Mouse (Mus musculus) CH12.LX (cell line): ENCODE data around the gene Fry. TPM values are rescaled to one million over a fixed set of nuclear protein-coding genes. Genes with fewer than 3 reads are reported as not detected.

Source experiments
- DNase-seq: peaks from one replicate; pipeline ENCODE4 v3.0.0-alpha.2; 2013; ENCODE audit errors: extremely low read depth
- H3K27ac ChIP-seq: 2 replicates; pipeline ENCODE4 v1.5.1; 2012; ENCODE audit warnings: low read depth, mild to moderate bottlenecking, control low read depth, moderate library complexity; ENCODE audit not compliant: insufficient read depth
- H3K27me3 ChIP-seq: replicated peaks from 2 replicates; pipeline ENCODE3; 2012; ENCODE audit warnings: inconsistent platforms
- H3K36me3 ChIP-seq, 2 experiments: replicated peaks in 1 of 2; 2 replicates each; pipeline versions ENCODE3 to v1.6.1; 2012; ENCODE audit warnings: inconsistent platforms in 1 of 2, low read length in 1 of 2, mild to moderate bottlenecking in 1 of 2, mixed read lengths in 1 of 2, moderate library complexity in 1 of 2; ENCODE audit not compliant: control insufficient read depth in 1 of 2, insufficient read depth in 1 of 2
- H3K4me1 ChIP-seq, 2 experiments: 2 replicates each; pipeline ENCODE4 v1.6.1; 2012; ENCODE audit warnings: inconsistent platforms in 1 of 2, moderate library complexity in 1 of 2; ENCODE audit not compliant: insufficient read depth in 2 of 2, control insufficient read depth in 1 of 2
- H3K4me2 ChIP-seq: 2 replicates; pipeline ENCODE4 v1.6.1; 2012; ENCODE audit warnings: low read depth, mild to moderate bottlenecking, control low read depth; ENCODE audit not compliant: poor library complexity, insufficient read depth, severe bottlenecking
- H3K4me3 ChIP-seq, 3 experiments: fragments of 150-350 bp in 1 of 3; sonication (generic) in 1 of 3; replicated peaks in 1 of 3; 2 replicates each; pipeline versions ENCODE3 to v1.5.1; 2011 to 2012; ENCODE audit warnings: low read depth in 2 of 3, low read length in 2 of 3, mild to moderate bottlenecking in 2 of 3, moderate library complexity in 2 of 3, control low read depth in 1 of 3, improper control_type of control experiment in 1 of 3, inconsistent platforms in 1 of 3, mixed read lengths in 1 of 3; ENCODE audit not compliant: poor library complexity in 1 of 3
- H3K79me2 ChIP-seq: replicated peaks from 2 replicates; pipeline ENCODE4 v1.6.1; 2012; ENCODE audit warnings: mild to moderate bottlenecking, moderate library complexity; ENCODE audit not compliant: control insufficient read depth, poor library complexity, insufficient read depth, severe bottlenecking; ENCODE audit errors: extremely low read depth
- H3K9ac ChIP-seq: 2 replicates; pipeline ENCODE4 v1.6.1; 2012; ENCODE audit warnings: low read depth, mild to moderate bottlenecking, control low read depth, moderate library complexity; ENCODE audit not compliant: insufficient read depth
- H3K9me3 ChIP-seq: replicated peaks from 2 replicates; pipeline ENCODE3; 2012; ENCODE audit warnings: low read length, inconsistent platforms, mixed read lengths
- BHLHE40 ChIP-seq: IDR thresholded peaks from 2 replicates; pipeline ENCODE4 v1.6.1; 2011; ENCODE audit warnings: mild to moderate bottlenecking, low read depth, low read length, improper control_type of control experiment
- CHD1 ChIP-seq: IDR thresholded peaks from 2 replicates; pipeline ENCODE4 v1.6.1; 2012; ENCODE audit warnings: low read depth, low read length, improper control_type of control experiment, inconsistent platforms
- CHD2 ChIP-seq: IDR thresholded peaks from 2 replicates; pipeline ENCODE4 v1.6.1; 2011; ENCODE audit warnings: low read length, improper control_type of control experiment
- CTCF ChIP-seq, 2 experiments: IDR thresholded peaks in 1 of 2; conservative IDR thresholded peaks in 1 of 2; 2 replicates each; pipeline ENCODE4 v1.5.1; 2011 to 2012; ENCODE audit warnings: low read depth in 2 of 2, low read length in 2 of 2, improper control_type of control experiment in 1 of 2, inconsistent platforms in 1 of 2, mild to moderate bottlenecking in 1 of 2, moderate library complexity in 1 of 2
- E2F4 ChIP-seq: IDR thresholded peaks from 2 replicates; pipeline ENCODE4 v1.6.1; 2011; ENCODE audit warnings: low read depth, low read length, improper control_type of control experiment; ENCODE audit not compliant: insufficient replicate concordance
- ELF1 ChIP-seq: IDR thresholded peaks from 2 replicates; pipeline ENCODE4 v1.6.1; 2014; ENCODE audit warnings: low read depth, mild to moderate bottlenecking, inconsistent platforms, low read length, improper control_type of control experiment
- EP300 ChIP-seq: IDR thresholded peaks from 2 replicates; pipeline ENCODE4 v1.6.1; 2011; ENCODE audit warnings: low read length, improper control_type of control experiment
- ETS1 ChIP-seq: conservative IDR thresholded peaks from 2 replicates; pipeline ENCODE4 v1.6.1; 2012; ENCODE audit warnings: low read depth, mild to moderate bottlenecking, inconsistent platforms, low read length, improper control_type of control experiment, moderate library complexity
- GABPA ChIP-seq: IDR thresholded peaks from 2 replicates; pipeline ENCODE4 v1.6.1; 2012; ENCODE audit warnings: low read depth, low read length, improper control_type of control experiment, inconsistent platforms; ENCODE audit not compliant: insufficient replicate concordance
- HCFC1 ChIP-seq: IDR thresholded peaks from 2 replicates; pipeline ENCODE4 v1.6.1; 2012; ENCODE audit warnings: low read depth, mild to moderate bottlenecking, inconsistent platforms, low read length, improper control_type of control experiment
- IRF4 ChIP-seq: IDR thresholded peaks from 2 replicates; pipeline ENCODE4 v1.6.1; 2014; ENCODE audit warnings: low read depth, mild to moderate bottlenecking, inconsistent platforms, low read length, improper control_type of control experiment
- JUN ChIP-seq: IDR thresholded peaks from 2 replicates; pipeline ENCODE4 v1.6.1; 2011; ENCODE audit warnings: low read depth, mild to moderate bottlenecking, low read length, improper control_type of control experiment, moderate library complexity; ENCODE audit not compliant: insufficient read depth
- JUND ChIP-seq: conservative IDR thresholded peaks from 2 replicates; pipeline ENCODE4 v1.6.1; 2011; ENCODE audit warnings: low read depth, low read length, improper control_type of control experiment
- KAT2A ChIP-seq: IDR thresholded peaks from 2 replicates; pipeline ENCODE4 v1.6.1; 2012; ENCODE audit warnings: low read length, improper control_type of control experiment, inconsistent platforms; ENCODE audit not compliant: insufficient replicate concordance
- MAFK ChIP-seq: IDR thresholded peaks from 2 replicates; pipeline ENCODE4 v1.6.1; 2011; ENCODE audit warnings: low read length, improper control_type of control experiment; ENCODE audit not compliant: insufficient replicate concordance
- MAX ChIP-seq: IDR thresholded peaks from 2 replicates; pipeline ENCODE4 v1.6.1; 2011; ENCODE audit warnings: low read length, improper control_type of control experiment
- MAZ ChIP-seq: IDR thresholded peaks from 2 replicates; pipeline ENCODE4 v1.6.1; 2012; ENCODE audit warnings: low read depth, mild to moderate bottlenecking, inconsistent platforms, low read length, improper control_type of control experiment, moderate library complexity
- MEF2A ChIP-seq: IDR thresholded peaks from 2 replicates; pipeline ENCODE4 v1.6.1; 2014; ENCODE audit warnings: low read depth, mild to moderate bottlenecking, inconsistent platforms, low read length, improper control_type of control experiment, borderline replicate concordance
- MXI1 ChIP-seq: IDR thresholded peaks from 2 replicates; pipeline ENCODE4 v1.6.1; 2011; ENCODE audit warnings: mild to moderate bottlenecking, low read depth, low read length, improper control_type of control experiment
- MYC ChIP-seq: IDR thresholded peaks from 2 replicates; pipeline ENCODE4 v1.6.1; 2011; ENCODE audit warnings: low read depth, mild to moderate bottlenecking, improper control_type of control experiment, low read length
- NELFE ChIP-seq: IDR thresholded peaks from 2 replicates; pipeline ENCODE4 v1.6.1; 2011; ENCODE audit warnings: low read depth, low read length, improper control_type of control experiment
- NRF1 ChIP-seq: IDR thresholded peaks from 2 replicates; pipeline ENCODE4 v1.6.1; 2014; ENCODE audit warnings: low read depth, mild to moderate bottlenecking, inconsistent platforms, low read length, improper control_type of control experiment, moderate library complexity
- PAX5 ChIP-seq: IDR thresholded peaks from 2 replicates; pipeline ENCODE4 v1.6.1; 2012; ENCODE audit warnings: low read length, inconsistent platforms, mixed read lengths
- POLR2A ChIP-seq: IDR thresholded peaks from 2 replicates; pipeline ENCODE4 v1.6.1; 2011; ENCODE audit warnings: low read depth, mild to moderate bottlenecking, improper control_type of control experiment, low read length
- POLR2AphosphoS2 ChIP-seq: IDR thresholded peaks from 2 replicates; pipeline ENCODE4 v1.6.1; 2011; ENCODE audit warnings: low read depth, low read length, improper control_type of control experiment
- RAD21 ChIP-seq: IDR thresholded peaks from 2 replicates; pipeline ENCODE4 v1.6.1; 2011; ENCODE audit warnings: low read depth, mild to moderate bottlenecking, low read length, improper control_type of control experiment, moderate library complexity
- RCOR1 ChIP-seq: conservative IDR thresholded peaks from 2 replicates; pipeline ENCODE4 v1.6.1; 2012; ENCODE audit warnings: low read depth, mild to moderate bottlenecking, inconsistent platforms, low read length, improper control_type of control experiment
- SIN3A ChIP-seq: IDR thresholded peaks from 2 replicates; pipeline ENCODE4 v1.6.1; 2012; ENCODE audit warnings: low read length, improper control_type of control experiment, inconsistent platforms
- SMC3 ChIP-seq: IDR thresholded peaks from 2 replicates; pipeline ENCODE4 v1.6.1; 2011; ENCODE audit warnings: low read depth, low read length, improper control_type of control experiment
- TBP ChIP-seq: conservative IDR thresholded peaks from 2 replicates; pipeline ENCODE4 v1.6.1; 2011; ENCODE audit warnings: low read depth, low read length, improper control_type of control experiment
- TCF12 ChIP-seq: IDR thresholded peaks from 2 replicates; pipeline ENCODE4 v1.6.1; 2014; ENCODE audit warnings: low read depth, mild to moderate bottlenecking, inconsistent platforms, low read length, improper control_type of control experiment
- UBTF ChIP-seq: IDR thresholded peaks from 2 replicates; pipeline ENCODE4 v1.6.1; 2012; ENCODE audit warnings: low read depth, mild to moderate bottlenecking, inconsistent platforms, low read length, improper control_type of control experiment, moderate library complexity
- USF2 ChIP-seq: conservative IDR thresholded peaks from 2 replicates; pipeline ENCODE4 v1.6.1; 2011; ENCODE audit warnings: low read depth, low read length, improper control_type of control experiment
- ZC3H11A ChIP-seq: IDR thresholded peaks from 2 replicates; pipeline ENCODE4 v1.6.1; 2012; ENCODE audit warnings: low read depth, mild to moderate bottlenecking, inconsistent platforms, low read length, improper control_type of control experiment
- ZKSCAN1 ChIP-seq: IDR thresholded peaks from 2 replicates; pipeline ENCODE4 v1.6.1; 2012; ENCODE audit warnings: low read depth, inconsistent platforms, low read length, improper control_type of control experiment, borderline replicate concordance
- ZMIZ1 ChIP-seq: IDR thresholded peaks from 2 replicates; pipeline ENCODE4 v1.6.1; 2012; ENCODE audit warnings: low read depth, mild to moderate bottlenecking, inconsistent platforms, low read length, improper control_type of control experiment
- ZNF384 ChIP-seq: IDR thresholded peaks from 2 replicates; pipeline ENCODE4 v1.6.1; 2012; ENCODE audit warnings: low read depth, low read length, improper control_type of control experiment, inconsistent platforms
- dilution Hi-C: fragments of 300-500 bp; cut with MboI; formaldehyde crosslinking; loops from 2 replicates; pipeline ENCODE4 v1.14.3; 2020; ENCODE audit warnings: low sequenced_read_pairs; ENCODE audit not compliant: extremely low pct_unique_long_range_greater_than_20kb, extremely low pct_ligation_motif_present
- in situ Hi-C: fragments of 300-500 bp; cut with MboI; formaldehyde crosslinking; loops from 3 replicates; pipeline ENCODE4 v1.14.3; 2019; ENCODE audit warnings: low sequenced_read_pairs, low pct_ligation_motif_present, low pct_unique_long_range_greater_than_20kb, mixed read lengths
- polyA plus RNA-seq: library from polyadenylated mRNA; unstranded; fragments of >175 nt; gene quantifications from 2 replicates; pipeline ENCODE4 v1.2.1, GENCODE M21; 2012; ENCODE audit warnings: low read depth; ENCODE audit not compliant: insufficient read length
- total RNA-seq, 2 experiments: library from RNA; depleted of rRNA; stranded (reverse); fragments of 300-350 nt in 1 of 2; fragments of >200 nt in 1 of 2; gene quantifications; 2 replicates each; pipeline ENCODE4 v1.2.3; 2012 to 2014

Gene Fry
- total and polyA plus RNA-seq, 3 experiments, result 0.34 to 0.80 (median 0.34) TPM

GRCm38 (mm10) chr5:150521937-150522866 lies 403.8 kb downstream of the Fry start, which contains the start of gene Brca2:
Brca2 (plus strand) TSS chr5:150522630.
- Histone ChIP-seq H3K4me1 (peaks cover 5 to 18% of the 10 kb centered on the region in 2 experiments; a peak in 3 of 4 replicates), H3K27me3 (no peaks in the 10 kb centered on the region), H3K9ac (peak within 1 kb of the TSS; percentile 78), H3K27ac (peak within 1 kb of the TSS; percentile 14; the same call in 1 of the 2 replicates), H3K79me2 (no peaks in the 10 kb centered on the region; the same call in 1 of the 2 replicates), H3K36me3 (peaks cover 6 to 14% of the 10 kb centered on the region in 2 experiments), H3K9me3 (no peaks in the 10 kb centered on the region), H3K4me2 (peak within 1 kb of the TSS; percentile 93), H3K4me3 (peak within 1 kb of the TSS; percentile 83 to 91 (median 88))
- in situ Hi-C loops, result no loop called here
- peak; percentile 82 for DNase-seq
- dilution Hi-C loops, result no loop called here
- TF ChIP-seq POLR2A, result peak; percentile 94
- TF ChIP-seq PAX5, result no peak
- TF ChIP-seq POLR2AphosphoS2, result peak; percentile 90
- TF ChIP-seq ELF1, result peak; percentile 89
- TF ChIP-seq ZC3H11A, result no peak
- peak; percentile 97 for TF ChIP-seq MXI1
- peak; percentile 87 for TF ChIP-seq KAT2A
- TF ChIP-seq JUN, result no peak
- peak; percentile 99 for TF ChIP-seq MYC
- peak; percentile 40; the same call in 1 of the 2 replicates for TF ChIP-seq BHLHE40
- no peak for TF ChIP-seq CTCF (conservative IDR thresholded peaks at IDR 0.05 in 1 of 2, IDR thresholded peaks at IDR 0.05 in 1 of 2; ENCODE audit: low read depth in 2 of 2, low read length in 2 of 2)
- peak; percentile 70; the same call in 1 of the 2 replicates for TF ChIP-seq CHD1
- TF ChIP-seq ZNF384, result no peak
- TF ChIP-seq IRF4, result peak; percentile 67; the same call in 1 of the 2 replicates
- TF ChIP-seq MAZ, result peak; percentile 63; the same call in 1 of the 2 replicates
- TF ChIP-seq SIN3A, result peak; percentile 97
- no peak for TF ChIP-seq RAD21
- peak; percentile 36; the same call in 1 of the 2 replicates for TF ChIP-seq JUND
- TF ChIP-seq EP300, result peak; percentile 50; the same call in 1 of the 2 replicates
- peak; percentile 94; the same call in 1 of the 2 replicates for TF ChIP-seq E2F4
- TF ChIP-seq CHD2, result peak; percentile 73; the same call in 1 of the 2 replicates
- TF ChIP-seq ETS1, result no peak
- peak; percentile 50 for TF ChIP-seq NRF1
- TF ChIP-seq USF2, result no peak
- peak; percentile 97 for TF ChIP-seq MAX
- TF ChIP-seq RCOR1, result no peak; the same call in 1 of the 2 replicates
- peak; percentile 87 for TF ChIP-seq HCFC1
- peak; percentile 90 for TF ChIP-seq NELFE
- peak; percentile 73 for TF ChIP-seq TBP
- peak; percentile 85 for TF ChIP-seq ZMIZ1
- TF ChIP-seq TCF12, result peak; percentile 95
- TF ChIP-seq MAFK, result no peak
- no peak; the same call in 1 of the 2 replicates for TF ChIP-seq GABPA
- peak; percentile 45; the same call in 1 of the 2 replicates for TF ChIP-seq UBTF
- TF ChIP-seq ZKSCAN1, result no peak
- no peak; the same call in 1 of the 2 replicates for TF ChIP-seq SMC3
- TF ChIP-seq MEF2A, result peak; percentile 59
